Mouse (Mus musculus): ENCODE measurements around the gene Arhgef2.
"Not testable (repeated sequence)": the region's sequence is repeated elsewhere in the genome, so short reads cannot be mapped to it uniquely, and the experiment has no call there.

Gene Arhgef2

DNA sequence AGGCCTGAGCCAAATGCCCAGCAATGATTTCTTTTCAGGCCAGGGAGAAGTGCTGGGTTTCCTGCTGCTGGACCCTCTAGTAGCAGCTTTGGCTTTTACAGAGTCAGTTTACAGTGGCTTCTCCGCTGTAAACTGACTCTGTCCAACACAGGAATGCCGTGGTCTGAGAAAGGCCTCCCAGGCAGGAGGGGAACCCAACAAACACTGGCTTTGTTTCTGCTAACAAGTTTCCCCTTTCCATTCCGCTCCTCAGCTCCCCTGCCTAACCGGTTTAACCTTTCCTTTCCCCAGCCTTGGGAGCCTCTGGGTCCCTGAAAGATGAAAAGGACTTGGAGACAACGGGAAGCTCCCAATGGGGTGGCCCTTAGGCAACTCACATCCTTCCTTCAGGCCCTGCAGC lies 15.5 kb upstream of the Arhgef2 start:
- DNase-seq (ENCODE audit: low read depth, low spot score), result no peak

DNA sequence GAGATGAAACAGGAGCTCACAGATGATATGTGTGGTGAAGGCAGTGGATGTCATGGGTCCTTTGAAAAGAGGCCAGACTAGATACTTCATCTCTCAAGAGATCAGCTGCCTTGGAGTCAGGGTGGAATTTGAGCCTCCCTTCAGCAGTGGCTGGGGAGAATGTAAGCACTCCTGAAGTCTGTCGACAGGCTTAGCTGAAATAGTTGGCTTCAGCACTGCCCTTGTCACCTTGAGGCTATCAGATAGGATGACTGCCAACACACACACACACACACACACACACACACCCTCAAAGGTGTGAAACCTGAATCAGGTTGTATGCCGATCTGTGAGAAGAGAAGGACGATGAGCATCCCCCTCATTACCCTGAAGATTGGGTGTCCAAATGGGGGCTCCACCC lies 14.7 kb upstream of the Arhgef2 start:
- DNase-seq (ENCODE audit: low read depth, low spot score), result no peak

DNA sequence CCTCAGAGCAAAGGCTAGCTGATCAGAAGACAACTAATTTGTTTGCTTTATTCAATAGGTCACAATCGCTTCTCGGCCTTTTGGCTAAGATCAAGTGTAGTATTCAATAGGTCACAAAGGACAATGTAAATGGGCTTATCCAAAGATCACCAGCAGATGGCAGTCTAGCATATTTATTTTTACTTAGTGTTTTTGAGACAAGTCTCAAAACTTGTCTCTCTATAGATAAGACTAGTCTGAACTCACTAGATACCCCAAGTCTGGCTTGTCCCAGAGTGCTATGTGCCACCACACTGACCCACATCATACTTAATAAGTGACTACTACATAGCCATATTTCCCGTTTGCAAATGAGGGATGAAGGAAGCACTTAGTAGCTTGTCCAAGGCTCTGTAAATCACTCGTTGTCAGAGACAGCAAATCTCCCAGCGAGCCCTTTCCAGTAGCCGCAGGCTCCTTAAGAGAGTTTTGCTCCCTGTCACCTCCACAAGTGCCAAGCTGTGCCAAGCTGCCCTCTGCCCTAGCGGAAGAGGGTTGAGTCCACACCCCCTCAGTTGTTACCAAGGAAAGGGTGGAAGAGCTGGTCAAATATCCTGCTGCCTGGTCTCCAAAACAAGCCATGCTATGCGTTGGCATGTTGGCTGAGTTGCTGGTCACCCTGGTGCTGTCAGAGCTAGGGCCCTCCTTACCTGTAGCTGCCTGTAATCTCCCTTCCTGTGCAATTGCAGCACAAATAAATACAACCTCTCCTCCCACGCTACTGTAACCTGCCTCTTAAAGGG lies 13.6 kb upstream of the Arhgef2 start:
- peak; percentile 85 for DNase-seq (ENCODE audit: low read depth, low spot score)

DNA sequence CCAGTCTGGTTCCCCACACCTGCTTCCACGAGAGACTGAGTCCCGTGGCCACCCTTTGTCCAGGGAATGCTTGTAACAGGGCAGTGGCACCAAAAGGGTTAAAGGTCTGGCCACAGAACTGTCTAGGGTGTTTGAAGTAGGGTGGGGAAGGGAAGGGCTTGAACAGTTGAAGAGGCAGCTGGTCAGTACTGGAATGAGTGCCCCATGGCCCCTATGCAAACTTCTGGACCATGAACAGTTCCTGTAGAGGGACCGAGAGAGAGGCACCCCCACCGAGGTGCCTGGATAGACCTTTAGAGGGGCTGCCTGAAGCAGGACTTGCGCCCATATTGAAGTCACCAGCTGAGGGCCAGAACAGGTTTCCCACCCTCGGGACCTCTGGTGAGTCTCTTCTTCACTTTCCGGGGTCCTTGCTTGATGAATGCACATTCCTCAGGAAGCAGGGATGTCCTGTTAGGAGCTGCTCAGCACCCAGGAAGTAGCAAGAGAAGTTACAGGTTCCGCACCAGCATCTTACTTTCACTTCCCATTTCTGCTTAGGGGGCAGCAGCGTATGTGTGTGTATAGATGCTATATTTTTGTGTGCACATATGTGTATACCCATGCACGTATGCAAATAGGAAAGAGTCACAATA lies 12.7 kb upstream of the Arhgef2 start:
- DNase-seq (ENCODE audit: low read depth, low spot score), result peak; percentile 54

DNA sequence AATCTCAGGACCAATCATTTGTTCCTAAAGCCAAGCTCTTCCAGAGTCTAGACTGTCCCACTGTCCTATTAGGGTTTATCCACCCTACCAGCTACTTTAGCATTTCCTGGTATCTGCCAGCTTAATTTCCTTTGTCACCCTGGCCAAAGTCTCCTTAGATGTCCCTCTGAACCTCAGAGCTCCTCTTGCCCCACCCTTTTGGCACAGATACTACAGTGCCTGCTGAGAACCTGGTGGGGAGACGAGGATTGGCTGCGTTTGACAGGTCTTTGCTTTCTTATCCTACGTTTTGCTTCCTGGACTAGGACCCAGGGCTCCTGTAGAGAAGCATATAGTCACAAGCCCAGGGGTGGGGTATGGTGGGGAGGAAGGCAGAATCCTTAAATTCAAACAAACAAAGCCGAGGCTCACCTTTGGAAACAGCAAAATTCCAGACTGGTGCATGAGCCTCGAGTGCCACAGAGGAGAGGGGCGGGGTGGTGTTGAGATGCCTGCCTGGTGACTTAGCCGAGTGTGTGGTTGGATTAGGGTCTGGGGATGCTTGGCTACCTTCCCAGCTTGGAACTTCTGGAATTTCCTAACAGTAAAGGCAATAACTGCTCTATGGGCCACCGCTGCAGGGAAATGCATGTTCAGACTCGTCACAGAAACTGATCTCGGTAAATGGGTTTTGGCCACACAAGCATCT lies 11.7 kb upstream of the Arhgef2 start:
- no peak for DNase-seq (ENCODE audit: low read depth, low spot score)

DNA sequence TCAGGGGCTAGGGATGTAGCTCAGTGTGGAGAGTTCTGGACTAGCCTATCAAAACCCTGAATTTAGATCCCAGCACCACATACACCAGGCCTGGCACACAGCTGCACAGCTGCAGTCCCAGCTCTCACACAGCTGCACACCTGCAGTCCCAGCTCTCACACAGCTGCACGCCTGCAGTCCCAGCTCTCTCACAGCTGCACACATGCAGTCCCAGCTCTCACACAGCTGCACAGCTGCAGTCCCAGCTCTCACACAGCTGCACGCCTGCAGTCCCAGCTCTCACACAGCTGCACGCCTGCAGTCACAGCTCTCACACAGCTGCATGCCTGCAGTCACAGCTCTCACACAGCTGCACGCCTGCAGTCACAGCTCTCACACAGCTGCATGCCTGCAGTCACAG lies 9.2 kb upstream of the Arhgef2 start:
- not testable (repeated sequence) for DNase-seq (ENCODE audit: low read depth, low spot score)

DNA sequence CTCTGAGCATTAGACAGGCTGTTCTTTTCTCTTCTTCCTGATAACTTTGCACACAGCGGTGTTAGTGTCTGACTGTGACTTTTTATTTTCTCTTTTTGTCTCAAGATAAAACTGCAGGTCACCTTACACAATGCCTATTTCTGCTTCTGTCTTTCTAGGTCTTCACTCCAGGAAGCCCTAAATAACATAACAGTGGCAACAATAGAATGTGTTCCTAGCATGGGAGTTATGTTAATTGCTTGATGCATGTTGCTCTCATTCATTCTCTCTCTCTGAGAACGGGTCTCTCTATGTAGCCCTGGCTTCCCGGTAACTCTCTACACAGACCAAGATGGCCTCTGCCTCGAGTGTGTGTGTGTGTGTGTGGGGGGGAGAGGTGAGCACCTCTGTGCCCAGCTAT lies 3.3 kb upstream of the Arhgef2 start:
- no peak for DNase-seq (ENCODE audit: low read depth, low spot score)

DNA sequence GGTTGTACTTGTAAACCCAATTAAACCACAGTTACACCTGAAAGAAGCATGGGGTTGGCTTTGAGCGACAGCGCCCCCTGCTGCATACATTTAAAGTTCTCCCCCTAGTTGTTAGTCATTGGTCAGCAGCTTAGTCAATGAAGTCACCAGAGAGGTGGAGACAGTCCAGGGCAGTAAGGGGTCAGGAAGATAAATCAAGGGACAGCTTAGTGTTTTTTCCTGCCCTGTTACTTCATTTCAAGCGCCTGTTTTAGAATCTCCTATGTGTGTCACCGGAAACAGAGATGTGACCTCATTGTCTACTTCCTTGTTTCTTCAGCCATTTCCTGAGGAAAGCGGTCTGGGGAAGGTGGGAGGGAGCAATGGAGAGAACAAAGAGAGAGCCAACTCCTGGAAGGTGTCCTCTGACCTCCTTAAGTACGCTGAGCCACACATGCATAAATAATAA lies 2.0 kb upstream of the Arhgef2 start:
- DNase-seq (ENCODE audit: low read depth, low spot score), result peak; percentile 87

DNA sequence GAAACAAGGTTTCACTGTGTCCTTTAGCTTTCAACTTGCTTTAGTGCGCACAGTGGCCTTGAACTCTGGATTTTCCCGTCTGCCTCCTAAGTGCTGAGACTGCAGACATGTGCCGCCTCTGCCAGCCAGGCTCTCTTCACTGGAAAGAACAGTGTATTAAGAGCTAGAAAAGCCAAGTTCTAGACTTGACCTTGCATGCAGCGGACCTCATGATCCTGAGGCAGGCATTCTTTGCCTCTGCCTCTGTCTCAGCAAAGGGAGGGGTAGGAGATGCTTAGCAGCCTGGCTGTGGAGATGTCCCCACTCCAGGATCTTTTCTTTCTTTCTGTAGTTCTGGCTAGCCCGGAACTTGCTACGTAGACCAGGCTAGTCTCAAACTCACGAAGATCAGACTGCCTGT lies 903 bp upstream of the Arhgef2 start:
- DNase-seq (ENCODE audit: low read depth, low spot score), result no peak

DNA sequence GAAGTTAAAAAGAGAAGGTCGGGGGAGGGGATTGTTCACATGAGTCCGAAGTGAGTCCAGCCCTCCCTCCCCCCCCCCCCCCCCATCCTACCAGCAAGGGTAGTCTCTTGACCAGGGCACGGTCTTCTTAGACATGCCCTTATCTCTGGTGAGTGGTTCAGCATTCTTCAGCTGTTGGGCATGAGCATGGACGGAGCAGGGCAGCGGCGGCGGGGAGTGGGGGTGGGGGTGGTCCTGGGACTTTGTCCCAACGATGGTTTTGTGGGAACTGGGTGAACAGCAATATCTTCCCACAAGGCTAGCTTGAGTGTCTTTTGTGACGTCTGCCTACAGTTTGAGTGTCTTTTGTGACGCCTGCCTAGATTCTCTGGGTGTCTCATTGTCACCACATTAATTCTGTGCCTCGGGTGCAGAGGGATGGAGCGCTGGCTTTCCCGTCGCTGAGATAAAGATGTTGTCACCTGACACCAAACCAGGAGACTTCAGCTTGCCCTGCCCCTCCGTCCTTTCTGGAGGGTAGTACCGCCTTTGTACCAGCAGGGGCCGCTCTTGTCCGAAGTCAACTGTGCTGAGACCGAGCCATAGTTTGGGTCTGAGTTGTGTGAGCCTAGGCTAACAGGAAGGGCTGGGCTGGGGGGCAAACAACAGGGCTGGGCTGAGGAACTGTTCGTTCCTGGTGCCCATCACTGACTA lies 1.4 kb downstream of the Arhgef2 start:
- DNase-seq (ENCODE audit: low read depth, low spot score), result peak; percentile 91

DNA sequence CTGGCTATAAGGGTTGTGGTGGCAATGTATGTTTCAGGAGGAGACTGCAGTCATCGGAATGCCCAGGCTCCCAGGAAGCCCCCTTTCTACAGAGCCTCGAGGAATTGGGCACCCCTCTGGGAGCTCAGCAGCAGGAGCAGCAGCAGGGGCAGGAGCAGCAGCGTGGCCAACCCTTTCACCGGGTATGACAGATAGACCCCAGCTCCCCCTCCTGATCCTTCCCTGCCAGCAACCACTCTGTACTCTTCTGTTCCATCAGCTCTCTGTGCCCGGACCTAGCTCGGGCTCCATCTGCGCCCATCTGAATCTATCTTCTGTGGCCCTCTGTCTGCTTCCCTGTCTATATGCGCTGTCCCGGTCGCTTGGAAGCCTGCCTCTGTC lies 2.0 kb downstream of the Arhgef2 start:
- DNase-seq (ENCODE audit: low read depth, low spot score), result no peak

DNA sequence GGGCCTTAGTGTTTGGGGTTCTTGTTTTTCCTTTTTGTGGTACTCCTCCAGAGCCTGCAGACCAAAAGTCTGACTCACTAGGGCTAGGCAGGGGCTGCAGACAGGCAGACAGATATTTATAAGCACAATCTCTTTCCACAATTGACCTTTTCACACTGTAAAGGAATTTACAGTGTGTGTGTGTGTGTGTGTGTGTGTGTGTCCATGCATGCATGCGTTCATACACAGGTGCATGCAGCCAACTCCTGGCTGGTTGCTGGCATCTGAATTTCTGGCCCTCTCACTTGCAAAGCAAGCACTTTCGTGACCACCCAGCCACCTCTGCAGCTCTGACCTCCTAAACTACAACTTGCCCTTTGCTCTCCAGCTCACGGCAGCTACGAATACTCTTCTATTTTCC lies 3.3 kb downstream of the Arhgef2 start:
- DNase-seq (ENCODE audit: low read depth, low spot score), result no peak

DNA sequence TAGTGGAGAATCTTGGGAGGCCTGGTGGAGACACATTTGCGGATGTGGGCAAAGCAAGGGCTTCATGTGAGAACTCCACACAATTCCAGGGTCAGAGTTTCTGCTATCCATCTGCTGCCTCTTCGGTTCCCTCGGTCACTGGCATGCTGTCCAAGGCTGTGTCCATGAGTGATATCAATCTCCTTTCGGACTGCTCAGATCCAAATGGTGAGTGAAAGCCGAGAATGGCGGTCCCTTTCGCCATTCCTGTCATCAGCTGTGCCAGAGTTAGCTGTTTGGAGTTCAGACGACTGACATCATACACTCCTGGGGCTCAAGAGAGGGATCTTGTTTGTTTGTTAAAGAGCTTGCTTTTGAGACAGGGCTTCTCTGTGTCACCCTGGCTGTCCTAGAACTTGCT lies 8.7 kb downstream of the Arhgef2 start:
- no peak for DNase-seq (ENCODE audit: low read depth, low spot score)

DNA sequence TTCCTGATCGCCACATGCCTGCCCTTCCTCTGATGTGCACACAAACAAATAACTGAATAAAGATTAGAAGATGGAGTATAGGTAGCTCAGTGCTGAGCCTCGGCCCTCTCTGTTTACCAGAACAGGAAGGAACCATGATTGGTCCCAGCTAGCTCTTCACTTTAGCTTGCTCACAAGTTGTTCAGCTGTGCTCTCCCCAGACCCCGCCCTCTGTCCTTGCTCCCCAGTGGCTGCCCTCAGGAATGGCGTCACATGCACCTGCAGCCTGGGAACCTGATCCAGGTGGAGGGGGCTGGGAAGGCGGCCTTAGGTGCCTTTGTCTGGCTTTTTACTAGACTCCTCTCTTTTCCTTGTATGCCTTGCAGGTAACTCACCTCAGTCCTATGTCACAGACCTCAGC lies 9.4 kb downstream of the Arhgef2 start:
- DNase-seq (ENCODE audit: low read depth, low spot score), result no peak

DNA sequence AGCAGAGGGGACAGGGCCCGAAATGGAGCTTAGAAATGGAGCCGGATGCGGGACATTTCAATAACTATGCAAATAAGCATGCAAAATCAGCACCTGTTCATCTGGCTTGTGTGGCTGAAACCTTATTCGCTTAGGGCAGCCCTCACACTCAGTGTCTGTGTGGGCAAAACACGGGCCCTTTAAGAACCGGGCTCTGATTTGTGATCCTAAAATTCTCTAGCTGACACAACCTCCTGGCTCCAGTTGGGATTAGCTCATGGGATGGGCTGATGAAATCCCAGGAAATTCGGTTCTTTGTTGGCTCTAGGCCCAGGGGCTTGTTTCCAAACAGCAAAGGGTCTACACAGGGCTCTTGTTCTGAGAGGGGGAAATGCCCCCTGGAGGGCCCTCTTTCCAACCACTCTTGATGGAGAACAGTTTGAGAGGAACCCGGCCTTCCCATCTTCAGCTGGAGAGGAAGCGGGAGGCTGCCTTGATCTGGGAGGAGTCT lies 10.2 kb downstream of the Arhgef2 start:
- no peak for DNase-seq (ENCODE audit: low read depth, low spot score)

DNA sequence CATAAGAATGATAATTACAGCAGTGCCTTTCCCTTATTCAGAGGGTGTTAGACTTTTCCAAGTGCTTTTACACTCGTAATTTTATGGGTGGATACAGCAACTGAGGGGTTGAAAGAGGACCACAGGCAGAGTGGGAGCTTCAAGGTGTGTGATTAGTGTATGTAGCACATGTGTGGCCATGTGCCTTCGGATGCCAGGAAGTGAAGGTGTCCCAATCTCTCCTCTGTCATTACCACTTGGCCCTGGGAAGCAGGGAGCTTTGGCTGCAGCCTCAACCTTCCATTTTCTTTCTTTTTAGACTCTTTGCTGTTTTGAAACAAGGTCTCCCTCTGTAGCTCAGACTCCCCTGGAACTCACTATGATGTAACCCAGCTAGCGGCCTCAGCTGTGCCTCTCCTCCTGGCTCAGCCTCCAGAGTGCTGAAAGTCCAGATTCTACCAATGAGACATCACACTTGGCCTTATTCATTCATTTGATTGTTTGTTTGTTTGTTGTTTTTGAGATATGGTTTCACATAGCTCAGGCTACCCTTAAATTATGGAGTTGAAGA lies 11.3 kb downstream of the Arhgef2 start:
- DNase-seq (ENCODE audit: low read depth, low spot score), result no peak

DNA sequence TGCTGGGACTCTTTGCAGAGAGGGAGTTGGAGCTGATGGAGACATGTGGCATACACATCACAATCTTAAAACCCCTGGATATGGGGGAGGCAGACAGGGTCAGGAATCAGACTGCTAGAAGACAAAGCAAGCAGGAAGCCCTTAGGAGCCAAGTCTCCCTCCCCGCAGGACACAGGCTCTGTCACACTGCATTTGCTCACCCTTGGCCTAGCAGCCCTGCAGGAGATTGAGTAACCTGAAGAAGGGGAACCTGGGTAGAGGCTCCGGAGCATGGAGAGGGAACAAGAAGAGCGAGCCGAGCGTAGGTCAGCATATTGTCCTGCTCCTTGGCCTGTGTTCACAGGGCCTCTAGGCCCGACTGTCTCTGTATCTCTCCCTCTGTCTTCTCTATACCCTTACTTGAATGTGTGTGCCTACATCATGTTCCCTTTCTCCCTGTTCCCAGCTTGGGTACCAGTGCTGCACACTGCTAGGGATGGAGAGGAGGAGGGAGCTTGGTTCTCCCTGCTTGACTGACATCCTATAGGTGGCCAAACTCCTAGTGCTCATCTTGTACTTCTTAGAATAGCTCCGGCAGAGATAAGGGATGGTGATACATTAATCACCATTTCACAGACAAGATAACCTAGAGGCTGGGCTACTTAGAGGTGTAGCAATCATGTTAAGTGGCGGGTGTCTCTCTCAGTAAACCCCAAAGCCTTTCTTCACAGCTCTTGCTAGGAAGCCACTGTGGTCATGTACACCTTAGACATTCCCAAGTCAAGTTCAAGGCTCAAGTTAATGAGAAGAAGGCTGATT lies 12.5 kb downstream of the Arhgef2 start:
- no peak for DNase-seq (ENCODE audit: low read depth, low spot score)

DNA sequence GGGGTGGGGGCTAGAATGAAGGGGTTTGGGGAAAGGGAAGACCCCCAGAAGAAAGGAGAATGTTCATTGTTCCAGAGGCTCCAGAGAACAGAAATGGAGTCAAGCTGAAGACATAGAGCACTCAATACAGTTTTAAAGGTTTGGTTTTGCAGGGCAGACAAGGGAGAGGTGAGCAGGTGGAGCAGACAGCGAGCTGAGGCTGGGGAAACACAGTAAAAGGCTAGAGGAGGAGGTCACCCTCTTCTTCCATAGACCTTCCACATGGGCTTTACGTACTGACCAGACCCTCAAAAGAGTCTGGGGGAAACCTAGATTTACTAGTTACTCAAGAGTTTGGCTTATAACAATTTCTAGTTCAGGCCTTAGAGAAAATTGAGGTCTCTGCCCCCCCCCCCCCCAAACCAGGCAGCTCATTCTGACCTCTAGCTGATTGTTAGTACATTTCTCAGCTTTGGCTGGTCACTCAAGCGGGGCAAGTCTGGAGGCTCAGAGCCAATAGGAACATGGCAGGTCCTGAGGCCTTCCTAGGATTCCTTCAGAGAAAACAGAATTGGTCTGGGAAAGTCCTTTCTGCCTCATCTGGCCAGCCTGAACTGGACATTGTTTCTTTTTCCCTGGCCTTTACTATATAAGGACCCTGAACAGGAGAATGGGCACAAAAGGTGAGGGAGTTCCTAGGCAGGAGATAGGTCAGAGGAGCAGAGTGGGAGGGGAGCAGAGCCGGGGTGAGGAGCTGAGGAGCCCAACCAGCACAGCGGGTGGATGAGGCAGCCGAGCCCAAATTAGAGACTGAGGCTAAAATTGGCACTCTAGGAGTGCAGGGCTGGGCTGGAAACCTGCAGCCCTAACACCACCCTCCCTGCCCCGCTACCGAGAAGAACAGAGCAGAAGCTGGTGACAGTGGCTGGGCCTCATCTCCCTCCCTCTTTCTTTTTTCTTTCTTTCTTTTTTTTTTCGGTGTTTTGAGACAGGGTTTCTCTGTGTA lies 13.6 kb downstream of the Arhgef2 start:
- DNase-seq (ENCODE audit: low read depth, low spot score), result no peak

DNA sequence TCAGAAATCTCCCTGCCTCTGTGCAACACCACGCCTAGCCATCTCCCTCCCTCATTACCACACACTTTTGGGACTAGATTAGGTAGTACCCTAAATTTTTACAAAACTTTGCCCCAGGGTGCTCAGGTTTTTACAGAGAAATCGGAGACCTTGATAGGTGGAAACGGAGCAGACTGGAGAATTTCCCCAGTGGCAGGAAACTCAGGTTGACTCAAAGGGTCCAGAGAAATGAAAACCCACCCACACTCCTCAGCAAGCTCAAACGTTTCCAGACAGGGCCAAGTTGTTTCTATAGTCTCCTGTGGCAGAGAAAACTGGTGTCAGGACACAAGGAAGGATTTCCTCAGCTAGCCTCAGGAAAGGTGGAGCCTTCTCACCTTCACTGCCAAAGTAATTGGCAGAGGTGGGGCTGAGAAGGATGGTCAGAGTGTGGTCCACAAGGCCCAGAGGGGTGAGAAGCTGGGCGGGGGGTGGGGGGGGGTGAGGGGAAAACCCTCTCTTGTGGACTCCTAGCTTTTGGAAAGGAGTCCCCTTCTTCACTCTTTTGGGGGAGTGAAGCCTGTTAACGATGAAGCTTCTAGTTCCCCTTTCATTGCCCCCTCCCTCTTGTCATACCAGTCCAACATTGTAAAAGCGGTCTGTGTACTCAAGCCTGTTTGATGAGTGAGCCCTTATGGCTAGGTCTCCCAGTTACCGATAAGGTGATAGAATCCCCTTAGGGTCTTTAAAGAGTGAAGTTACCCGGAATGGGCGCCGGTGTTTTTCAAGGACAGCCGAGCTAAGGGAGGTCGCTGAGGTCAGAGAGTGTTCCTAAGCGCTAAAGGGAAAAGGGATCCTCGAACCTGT lies 14.6 kb downstream of the Arhgef2 start:
- peak; percentile 41 for DNase-seq (ENCODE audit: low read depth, low spot score)
